Mouse (Mus musculus) heart, adult 2 months (tissue): Measurements from ENCODE around the gene Phactr2. TPM values are rescaled to one million over a fixed set of nuclear protein-coding genes. Genes with fewer than 3 reads are reported as not detected.

Experiments
- DNase-seq, 2 experiments: peaks; one replicate each; pipeline ENCODE4 v3.0.0; 2021
- H3K27ac ChIP-seq: fragments of 200-600 bp; 2 replicates; pipeline ENCODE4 v1.8.1; 2022
- H3K27me3 ChIP-seq: fragments of 200-500 bp; 2 replicates; pipeline ENCODE4 v1.6.1; 2012; ENCODE audit warnings: mild to moderate bottlenecking, low read length, inconsistent platforms, mixed read lengths; ENCODE audit not compliant: control insufficient read depth, insufficient read depth
- H3K36me3 ChIP-seq: fragments of 200-500 bp; 2 replicates; pipeline ENCODE4 v1.6.1; 2012; ENCODE audit warnings: low read length, inconsistent platforms; ENCODE audit not compliant: control insufficient read depth, insufficient read depth
- H3K4me1 ChIP-seq: fragments of 200-500 bp; 2 replicates; pipeline ENCODE4 v1.6.1; 2011; ENCODE audit warnings: low read length; ENCODE audit not compliant: control insufficient read depth, insufficient read depth
- H3K4me3 ChIP-seq: fragments of 200-600 bp; 2 replicates; pipeline ENCODE4 v1.8.1; 2022
- H3K79me2 ChIP-seq: fragments of 200-500 bp; replicated peaks from 2 replicates; pipeline ENCODE4 v1.6.1; 2012; ENCODE audit warnings: mild to moderate bottlenecking, inconsistent platforms, low read length, moderate library complexity, mixed read lengths; ENCODE audit not compliant: control insufficient read depth, insufficient read depth
- H3K9ac ChIP-seq: fragments of 200-500 bp; 2 replicates; pipeline ENCODE4 v1.6.1; 2012; ENCODE audit warnings: low read depth, mild to moderate bottlenecking, control low read depth, inconsistent platforms, low read length, mixed read lengths
- CTCF ChIP-seq: fragments of 200-600 bp; IDR thresholded peaks from 2 replicates; pipeline ENCODE4 v1.8.1; 2022; ENCODE audit warnings: antibody characterized with exemption, mild to moderate bottlenecking, moderate library complexity
- EP300 ChIP-seq: fragments of 200-500 bp; IDR thresholded peaks from 2 replicates; pipeline ENCODE4 v1.6.1; 2011; ENCODE audit warnings: low read depth, low read length, control low read depth; ENCODE audit not compliant: insufficient read depth
- POLR2A ChIP-seq: fragments of 200-500 bp; IDR thresholded peaks from 2 replicates; pipeline ENCODE4 v1.6.1; 2011; ENCODE audit warnings: mild to moderate bottlenecking, low read depth, low read length, control low read depth; ENCODE audit not compliant: insufficient read depth
- WGBS: fragments of 180-500 bp; shearing (Covaris S2); methylation state at CpG from one replicate; pipeline ENCODE4 v1.1.7; 2018; 5-methylcytosine and 5-hydroxymethylcytosine counted together
- intact Hi-C: fragments of 180-260 bp; cut with DNase I; formaldehyde crosslinking; loops from one replicate; pipeline ENCODE4 v1.15.1; 2025
- polyA plus RNA-seq: library from polyadenylated mRNA; depleted of rRNA; stranded (reverse); fragments of >200 nt; gene quantifications from 2 replicates; pipeline ENCODE4 v1.2.3, GENCODE M21; 2012
- total RNA-seq, 2 experiments: library from RNA; stranded (reverse); gene quantifications; 2 replicates each; pipeline ENCODE4 v1.2.3; 2021

The Phactr2 gene
- total and polyA plus RNA-seq, 3 experiments = 15.2 to 49.3 (median 47.7) TPM

DNA sequence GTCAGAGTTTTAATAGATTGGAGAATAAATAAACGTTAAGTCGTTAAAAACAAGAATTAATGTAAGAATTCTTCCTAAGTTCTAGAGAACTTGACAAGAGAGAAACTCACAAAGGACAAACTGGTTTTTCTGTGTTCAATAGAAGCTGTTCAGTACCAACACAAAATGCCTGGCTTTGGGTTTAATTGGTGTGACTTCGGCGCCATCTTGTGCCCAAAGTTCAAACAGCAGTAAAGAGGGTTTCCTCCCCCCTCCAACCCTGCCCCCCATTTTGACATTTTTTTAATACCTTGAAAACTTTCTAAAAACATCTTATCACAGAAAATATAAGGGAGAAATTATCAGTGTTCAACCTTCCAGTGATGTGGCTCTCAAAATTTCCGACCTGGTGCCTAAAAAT, 44.4 kb downstream of the Phactr2 start:
- 10% methylated on average over 5 of the region's 5 CpGs for WGBS
- H3K4me3 ChIP-seq = no peak overlapping the region
- no peak overlapping the region for H3K9ac ChIP-seq
- no peak overlapping the region for H3K27ac ChIP-seq
- H3K36me3 ChIP-seq = no peaks in the 10 kb centered on the region
- no peaks in the 10 kb centered on the region for H3K27me3 ChIP-seq
- H3K4me1 ChIP-seq = no peaks in the 10 kb centered on the region
- peak; percentile 49 to 80 for DNase-seq
- TF ChIP-seq POLR2A = no peak
- TF ChIP-seq CTCF = peak; percentile 93
- 0 out of 2 replicates have a peak, but pooled peaks have one; percentile 52 for TF ChIP-seq EP300
- intact Hi-C loops = loop anchor here (1.0 to 5.0 kb wide), 3 partner anchors 167 to 413 kb away; no protein-coding TSS in a partner anchor
- H3K79me2 ChIP-seq = no peaks in the 10 kb centered on the region

- H3K36me3 ChIP-seq = no peaks in the 10 kb centered on the region
- no peak for DNase-seq
- H3K4me1 ChIP-seq = no peaks in the 10 kb centered on the region
- 69% methylated on average over 13 of the region's 13 CpGs for WGBS
- no peak overlapping the region for H3K9ac ChIP-seq
- H3K27ac ChIP-seq = no peak overlapping the region
- H3K27me3 ChIP-seq = no peaks in the 10 kb centered on the region
- no peak overlapping the region for H3K4me3 ChIP-seq
- intact Hi-C loops = loop anchor here (1.0 to 5.0 kb wide), 3 partner anchors 167 to 413 kb away; no protein-coding TSS in a partner anchor
- no peaks in the 10 kb centered on the region for H3K79me2 ChIP-seq
- TF ChIP-seq CTCF = no peak
- no peak for TF ChIP-seq EP300
Measured at GRCm38 (mm10) chr10:13429240-13429639, 45.0 kb downstream of the Phactr2 start.

DNA sequence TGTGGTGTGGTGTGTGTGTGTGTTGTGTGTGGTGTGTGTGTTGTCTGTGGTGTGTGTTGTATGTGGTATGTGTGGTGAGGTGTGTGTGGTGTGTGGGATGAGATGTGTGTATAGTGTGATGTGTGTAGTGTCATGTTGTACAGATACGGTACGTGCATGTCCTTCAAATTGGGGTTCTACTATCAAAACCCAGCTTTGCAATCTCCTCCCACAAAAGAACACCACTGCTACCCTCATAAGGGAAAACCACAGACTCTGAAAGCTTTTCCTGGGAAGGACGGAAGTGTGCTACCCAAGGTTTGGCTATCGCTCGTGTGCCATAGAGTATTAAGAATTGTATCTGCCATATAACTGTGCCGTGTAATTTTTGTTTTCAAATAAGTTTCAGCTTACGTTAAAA, 45.7 kb downstream of the Phactr2 start:
- DNase-seq = no peak
- intact Hi-C loops = loop anchor here (5.0 kb wide), 1 partner anchor 166 kb away; no protein-coding TSS in a partner anchor
- H3K27ac ChIP-seq = no peak overlapping the region
- H3K79me2 ChIP-seq = no peaks in the 10 kb centered on the region
- H3K4me3 ChIP-seq = no peak overlapping the region
- no peak for TF ChIP-seq CTCF
- TF ChIP-seq POLR2A = no peak
- TF ChIP-seq EP300 = no peak
- no peaks in the 10 kb centered on the region for H3K36me3 ChIP-seq
- WGBS = 95% methylated on average over 7 of the region's 7 CpGs
- no peak overlapping the region for H3K9ac ChIP-seq
- H3K4me1 ChIP-seq = no peaks in the 10 kb centered on the region
- H3K27me3 ChIP-seq = no peaks in the 10 kb centered on the region

DNA sequence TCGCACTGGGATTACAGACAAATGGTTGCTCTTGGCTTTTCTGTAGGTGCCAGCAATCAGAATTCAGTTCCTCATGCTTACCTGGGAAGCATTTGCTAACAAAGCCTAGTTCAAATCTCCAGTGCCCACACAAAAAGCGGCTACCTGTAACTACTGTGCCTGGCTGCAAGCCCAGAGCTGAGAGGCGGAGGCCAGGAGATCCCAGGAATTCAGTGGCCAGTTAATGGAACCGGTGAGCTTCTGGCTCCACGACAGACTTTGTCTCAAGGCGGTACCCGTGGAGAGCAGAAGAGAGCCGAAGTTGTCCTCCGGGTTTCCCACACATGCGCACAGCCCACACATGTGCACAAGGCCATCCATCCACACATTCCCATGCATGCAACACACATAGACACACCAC, 46.6 kb downstream of the Phactr2 start:
- no peaks in the 10 kb centered on the region for H3K4me1 ChIP-seq
- no peaks in the 10 kb centered on the region for H3K36me3 ChIP-seq
- H3K79me2 ChIP-seq = no peaks in the 10 kb centered on the region
- H3K27me3 ChIP-seq = no peaks in the 10 kb centered on the region
- TF ChIP-seq POLR2A (no peak), CTCF (no peak), EP300 (no peak)
- H3K27ac ChIP-seq = no peak overlapping the region
- H3K4me3 ChIP-seq = no peak overlapping the region
- WGBS = 65% methylated on average over 10 of the region's 10 CpGs
- no peak overlapping the region for H3K9ac ChIP-seq
- DNase-seq = no peak
- intact Hi-C loops = loop anchor here (5.0 kb wide), 1 partner anchor 165 kb away; no protein-coding TSS in a partner anchor

- Histone ChIP-seq H3K36me3 (no peaks in the 10 kb centered on the region), H3K79me2 (no peaks in the 10 kb centered on the region), H3K27ac (no peak overlapping the region), H3K9ac (no peak overlapping the region), H3K27me3 (no peaks in the 10 kb centered on the region), H3K4me1 (no peaks in the 10 kb centered on the region), H3K4me3 (no peak overlapping the region)
- 79% methylated on average over 9 of the region's 9 CpGs for WGBS
- intact Hi-C loops = loop anchor here (5.0 kb wide), 1 partner anchor 163 kb away; no protein-coding TSS in a partner anchor
- DNase-seq = no peak
- TF ChIP-seq EP300 = no peak
Measured at GRCm38 (mm10) chr10:13425198-13425597, 49.0 kb downstream of the Phactr2 start.

GRCm38 (mm10) chr10:13424508-13424907, 49.7 kb downstream of the Phactr2 start:
- H3K79me2 ChIP-seq = no peaks in the 10 kb centered on the region
- no peaks in the 10 kb centered on the region for H3K27me3 ChIP-seq
- no peak for TF ChIP-seq CTCF
- no peak for TF ChIP-seq EP300
- TF ChIP-seq POLR2A = no peak
- no peak overlapping the region for H3K4me3 ChIP-seq
- no peak for DNase-seq
- no peaks in the 10 kb centered on the region for H3K4me1 ChIP-seq
- H3K27ac ChIP-seq = no peak overlapping the region
- intact Hi-C loops = no loop called here
- no peaks in the 10 kb centered on the region for H3K36me3 ChIP-seq
- 83% methylated on average over 17 of the region's 17 CpGs for WGBS
- H3K9ac ChIP-seq = no peak overlapping the region
